In genomic region chr7:102752086-102752485, GRCm38 (mm10) we compare ENCODE assay signal across 11 mouse cellular contexts. TPM values are rescaled to one million over a fixed set of nuclear protein-coding genes. Genes with fewer than 3 reads are reported as not detected.
DNase-seq lines count a peak whose midpoint lies in the region.
"Had no signal": no experiment of that assay in that cellular context is flagged by ENCODE, and none has a peak within 500 bp of the region (broad histone marks: within the 10 kb centered on the region; RNA-seq: fewer than 3 reads in every experiment).

No protein-coding gene starts in this region.

- DNase-seq in adrenal gland, postnatal 10 days = peak; percentile 31
- DNase-seq in adrenal gland, postnatal 4 days (ENCODE audit: low spot score in 2 of 2) = no peak
- peak; percentile 3 for DNase-seq in kidney, adult 9 months
- DNase-seq in kidney, adult 11 months = no peak
- DNase-seq in 3T3-L1 (ENCODE audit: low read depth, low spot score) = peak; percentile 10
- DNase-seq in brain, adult 2 months (ENCODE audit: low read depth, low spot score) = peak; percentile 1
- DNase-seq in T-cell, adult 2 months (ENCODE audit: low spot score) = no peak
- DNase-seq in gastrocnemius, postnatal 36 days = no peak
- DNase-seq: cerebellum, adult 11-12 months had no signal

- intact Hi-C loops in gastrocnemius, postnatal 36 days (cut with DNase I) = no loop called here

RNA-seq across cellular contexts. Expression of gene Olfr560, which starts 7.1 kb away (rescaled TPM):
- not detected for total RNA-seq in adrenal gland, postnatal 10 days (2021)
- total RNA-seq in adrenal gland, postnatal 4 days (2021) = not detected
- total RNA-seq in gastrocnemius, postnatal 36 days (2021) = under 1 TPM in 1 of 2 experiments, not detected in 1; 0.17 TPM
- total RNA-seq: gastrocnemius, adult 18-20 months; layer of hippocampus, postnatal 25 days had no signal

RNA-seq across cellular contexts. Expression of gene Olfr78, which starts 7.2 kb away (rescaled TPM):
- 1 to 10 TPM; 1.5 to 2.6 TPM for total RNA-seq in adrenal gland, postnatal 10 days (2021)
- total RNA-seq in adrenal gland, postnatal 4 days (2021) = 1 to 10 TPM; 1.1 to 1.9 TPM
- total RNA-seq in gastrocnemius, postnatal 36 days (2021) = under 1 TPM; 0.47 to 0.54 TPM

RNA-seq across cellular contexts. Expression of gene Olfr561, which starts 18.9 kb away (rescaled TPM):
- total RNA-seq in adrenal gland, postnatal 10 days (2021) = not detected
- not detected for total RNA-seq in adrenal gland, postnatal 4 days (2021)
- not detected for total RNA-seq in gastrocnemius, postnatal 36 days (2021)
- total RNA-seq: gastrocnemius, adult 18-20 months; layer of hippocampus, postnatal 25 days had no signal

RNA-seq across cellular contexts. Expression of gene Olfr559, which starts 24.8 kb away (rescaled TPM):
- not detected for total RNA-seq in adrenal gland, postnatal 10 days (2021)
- total RNA-seq in adrenal gland, postnatal 4 days (2021) = not detected
- total RNA-seq in gastrocnemius, postnatal 36 days (2021) = not detected
- total RNA-seq: gastrocnemius, adult 18-20 months; layer of hippocampus, postnatal 25 days had no signal

RNA-seq across cellular contexts. Expression of gene Olfr33, which starts 33.2 kb away (rescaled TPM):
- not detected for total RNA-seq in adrenal gland, postnatal 10 days (2021)
- not detected for total RNA-seq in adrenal gland, postnatal 4 days (2021)
- total RNA-seq in gastrocnemius, postnatal 36 days (2021) = not detected
- total RNA-seq: gastrocnemius, adult 18-20 months; layer of hippocampus, postnatal 25 days had no signal

Comparison
In these comparisons a context has a peak if more than half of its experiments do, and no peak if none do; other contexts are left out.
1. DNase-seq: peak in adrenal gland, postnatal 10 days (single experiment), kidney, adult 9 months (single experiment), 3T3-L1 (single experiment) and brain, adult 2 months (single experiment); none in adrenal gland, postnatal 4 days (0 of 2), kidney, adult 11 months (single experiment), T-cell, adult 2 months (single experiment) and gastrocnemius, postnatal 36 days (0 of 2).